Mouse (Mus musculus) hindbrain, postnatal 0 days (tissue): ENCODE data around the gene Psen2. TPM values are rescaled to one million over a fixed set of nuclear protein-coding genes. Genes with fewer than 3 reads are reported as not detected.
A peak's percentile ranks its signal among the peaks of the same experiment; 100 is the strongest.

Experiments used
- ATAC-seq: fragments of 200-750 bp; cut with Nextera tagmentation; 2 replicates; pipeline ENCODE4 v1.8.0; 2017; ENCODE audit warnings: mild to moderate bottlenecking, moderate TSS enrichment, moderate library complexity
- DNase-seq: peaks from one replicate; pipeline ENCODE4 v3.0.0-alpha.2; 2015; ENCODE audit warnings: low spot score
- H3K27ac ChIP-seq: fragments of 300-500 bp; sonication (generic); 2 replicates; pipeline ENCODE4 v1.5.1; 2014; ENCODE audit warnings: mild to moderate bottlenecking
- H3K27me3 ChIP-seq: fragments of 300-500 bp; sonication (generic); 2 replicates; pipeline ENCODE4 v1.6.1; 2014; ENCODE audit warnings: low read length, mixed read lengths; ENCODE audit not compliant: insufficient read depth
- H3K36me3 ChIP-seq: fragments of 300-500 bp; sonication (generic); 2 replicates; pipeline ENCODE4 v1.6.1; 2014; ENCODE audit warnings: low read length, mixed read lengths; ENCODE audit not compliant: insufficient read depth
- H3K4me1 ChIP-seq: fragments of 300-500 bp; sonication (generic); 2 replicates; pipeline ENCODE4 v1.6.1; 2014; ENCODE audit warnings: antibody characterized with exemption, low read length, mixed read lengths; ENCODE audit not compliant: insufficient read depth
- H3K4me2 ChIP-seq: fragments of 300-500 bp; sonication (generic); 2 replicates; pipeline ENCODE4 v1.6.1; 2014; ENCODE audit warnings: low read depth, mild to moderate bottlenecking, low read length, moderate library complexity, mixed read lengths
- H3K4me3 ChIP-seq: fragments of 300-500 bp; sonication (generic); 2 replicates; pipeline ENCODE4 v1.5.1; 2014; ENCODE audit warnings: low read length
- H3K9ac ChIP-seq: fragments of 300-500 bp; sonication (generic); replicated peaks from 2 replicates; pipeline ENCODE4 v1.6.1; 2014; ENCODE audit warnings: mild to moderate bottlenecking, low read length, moderate library complexity, mixed read lengths
- H3K9me3 ChIP-seq: fragments of 300-500 bp; sonication (generic); 2 replicates; pipeline ENCODE4 v1.6.1; 2016; ENCODE audit warnings: low read length, mixed read lengths
- CTCF ChIP-seq: IDR thresholded peaks from 2 replicates; pipeline ENCODE4 v1.5.1; 2016; ENCODE audit warnings: antibody characterized with exemption, control low read depth, low read depth
- WGBS: fragments of 180-500 bp; shearing (Covaris S2); extraction: QIAGEN DNeasy Blood & Tissue Kit; methylation state at CpG from one replicate; pipeline ENCODE4 v1.1.7; 2014; 5-methylcytosine and 5-hydroxymethylcytosine counted together
- polyA plus RNA-seq: library from polyadenylated mRNA; unstranded; fragments of >200 nt; fragmentation: Nextera tagmentation; extraction: Ambion mirVana; gene quantifications from 2 replicates; pipeline ENCODE4 v1.2.1, GENCODE M21; 2015
- total RNA-seq: library from RNA; depleted of rRNA; stranded (reverse); fragments of >200 nt; gene quantifications from 2 replicates; pipeline ENCODE4 v1.2.3, GENCODE M21; 2014

Gene Psen2
- total and polyA plus RNA-seq, 2 experiments from 2014 or later: 23.7 to 33.5 TPM

DNA sequence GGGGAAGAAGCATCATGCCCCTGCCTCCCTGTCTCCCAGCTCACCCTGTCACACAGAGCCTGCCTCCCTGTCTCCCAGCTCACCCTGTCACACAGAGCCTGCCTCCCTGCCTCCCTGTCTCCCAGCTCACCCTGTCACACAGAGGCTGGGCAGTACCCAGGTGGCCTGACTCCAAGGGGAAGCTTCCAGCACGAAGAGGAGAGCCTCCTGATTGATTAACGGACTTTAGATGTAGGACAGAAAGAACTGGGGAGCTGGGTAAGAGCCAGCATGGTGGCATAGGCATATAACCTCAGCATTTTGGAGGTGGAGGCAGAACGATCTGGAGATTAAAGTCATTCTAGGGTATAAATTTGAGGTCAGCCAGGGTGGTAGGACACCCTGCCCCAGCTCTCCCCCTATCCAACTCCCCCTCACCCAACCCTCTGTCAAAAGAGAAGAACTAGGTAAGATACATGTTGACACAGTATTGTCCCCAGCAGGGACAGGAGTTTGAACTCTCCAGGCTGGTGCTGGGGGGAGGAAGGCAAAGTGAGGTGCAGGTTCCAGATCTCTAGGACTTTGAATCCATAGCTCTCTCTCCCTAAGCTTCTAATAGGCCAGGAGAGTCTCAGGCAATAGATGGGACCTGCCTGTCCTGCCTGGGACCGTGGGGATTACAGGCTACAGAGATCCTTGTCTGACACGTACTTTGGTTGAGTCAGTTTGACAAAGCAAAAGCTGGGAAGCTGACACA lies 46.5 kb downstream of the Psen2 start:
- 61% methylated on average over 5 of the region's 5 CpGs for WGBS
- H3K36me3 ChIP-seq: no peaks in the 10 kb centered on the region
- ATAC-seq: no peak

DNA sequence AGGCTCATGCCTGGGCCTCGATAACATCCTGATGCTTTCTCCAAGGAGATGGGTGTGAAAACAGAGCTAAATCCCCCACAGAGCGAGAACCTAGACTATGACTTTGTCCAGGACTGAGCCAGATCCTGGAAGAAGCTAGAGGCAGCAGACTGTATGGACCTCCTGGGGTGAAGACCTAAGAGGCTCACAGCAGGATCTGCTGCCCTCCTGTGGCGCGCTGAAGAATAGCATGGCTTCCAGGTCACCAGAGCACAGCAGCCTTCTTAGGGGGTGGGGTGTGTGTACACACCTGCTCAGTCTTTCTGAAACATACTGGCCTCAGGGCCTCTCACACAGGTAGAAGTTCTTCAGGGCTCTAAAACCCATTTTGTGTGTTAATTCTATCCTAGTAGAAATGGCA lies 48.2 kb downstream of the Psen2 start:
- no peaks in the 10 kb centered on the region for H3K27me3 ChIP-seq
- no peak overlapping the region for H3K4me2 ChIP-seq
- no peaks in the 10 kb centered on the region for H3K4me1 ChIP-seq
- no peaks in the 10 kb centered on the region for H3K9me3 ChIP-seq
- H3K4me3 ChIP-seq: no peak overlapping the region
- no peak overlapping the region for H3K27ac ChIP-seq
- DNase-seq (peak; percentile 81), ATAC-seq (peak; percentile 70)
- H3K9ac ChIP-seq: no peak overlapping the region
- TF ChIP-seq CTCF: peak; percentile 93
- 23% methylated on average over 4 of the region's 4 CpGs for WGBS
- no peaks in the 10 kb centered on the region for H3K36me3 ChIP-seq

More for the DNA sequence above, 46.5 kb downstream of the Psen2 start:
- Histone ChIP-seq H3K4me1 (no peaks in the 10 kb centered on the region), H3K9ac (no peak overlapping the region), H3K9me3 (no peaks in the 10 kb centered on the region), H3K4me3 (no peak overlapping the region), H3K4me2 (no peak overlapping the region), H3K27me3 (no peaks in the 10 kb centered on the region), H3K27ac (no peak overlapping the region)
- no peak for DNase-seq
- TF ChIP-seq CTCF: no peak

DNA sequence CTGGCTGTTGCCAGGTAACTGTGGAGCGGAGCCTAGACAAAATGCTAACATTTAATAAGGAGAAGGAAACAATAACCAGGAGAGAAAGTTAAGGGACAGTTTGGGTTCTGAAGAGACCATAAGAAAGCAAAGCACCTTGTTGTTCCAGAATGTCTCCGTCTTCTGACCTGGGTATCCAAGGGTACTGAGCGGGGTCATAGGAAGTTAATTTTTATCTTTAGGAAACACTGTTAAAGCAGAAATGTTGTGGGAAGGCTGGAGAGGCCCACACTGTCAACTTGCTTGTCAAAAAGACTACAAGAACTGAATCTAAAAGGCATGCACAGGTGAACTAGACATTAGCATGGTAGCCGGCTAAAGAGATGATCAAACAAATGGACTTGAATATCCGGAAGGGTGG lies 50.3 kb downstream of the Psen2 start:
- H3K27ac ChIP-seq: no peak overlapping the region
- 90% methylated on average over 5 of the region's 5 CpGs for WGBS
- no peak overlapping the region for H3K9ac ChIP-seq
- H3K4me1 ChIP-seq: no peaks in the 10 kb centered on the region
- ATAC-seq (no peak), DNase-seq (no peak)
- no peak for TF ChIP-seq CTCF
- H3K4me2 ChIP-seq: no peak overlapping the region
- H3K36me3 ChIP-seq: no peaks in the 10 kb centered on the region
- no peaks in the 10 kb centered on the region for H3K27me3 ChIP-seq
- H3K4me3 ChIP-seq: no peak overlapping the region
- no peaks in the 10 kb centered on the region for H3K9me3 ChIP-seq

DNA sequence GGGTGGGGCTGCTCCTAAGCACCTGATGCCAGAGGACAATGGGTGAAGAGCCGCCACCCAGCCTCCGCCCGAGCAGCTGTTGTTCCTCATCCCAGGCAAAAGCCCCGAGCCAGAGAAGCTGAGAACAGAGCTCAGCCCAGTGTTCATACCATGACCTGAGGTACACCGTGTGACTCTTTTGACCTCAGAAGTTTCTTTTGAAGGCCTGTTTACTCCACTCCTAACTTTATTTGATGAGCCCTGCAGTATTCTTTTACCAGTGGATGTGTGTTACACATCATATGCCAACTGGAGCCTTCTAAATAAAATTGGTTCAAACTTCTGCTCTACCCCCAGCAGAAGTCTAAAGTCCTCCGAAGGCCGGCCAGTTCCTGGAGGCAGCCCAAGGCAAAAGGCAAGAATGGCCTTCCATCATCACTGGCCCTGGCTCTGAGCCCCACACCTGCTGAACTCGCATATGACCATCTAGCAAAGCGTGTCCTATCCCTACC lies 52.4 kb downstream of the Psen2 start:
- DNase-seq (no peak), ATAC-seq (no peak)
- no peak for TF ChIP-seq CTCF
- no peak overlapping the region for H3K4me2 ChIP-seq
- no peak overlapping the region for H3K4me3 ChIP-seq
- H3K36me3 ChIP-seq: no peaks in the 10 kb centered on the region
- WGBS: 85% methylated on average over 9 of the region's 9 CpGs
- H3K27me3 ChIP-seq: no peaks in the 10 kb centered on the region
- H3K27ac ChIP-seq: no peak overlapping the region
- H3K4me1 ChIP-seq: no peaks in the 10 kb centered on the region
- no peak overlapping the region for H3K9ac ChIP-seq
- no peaks in the 10 kb centered on the region for H3K9me3 ChIP-seq

DNA sequence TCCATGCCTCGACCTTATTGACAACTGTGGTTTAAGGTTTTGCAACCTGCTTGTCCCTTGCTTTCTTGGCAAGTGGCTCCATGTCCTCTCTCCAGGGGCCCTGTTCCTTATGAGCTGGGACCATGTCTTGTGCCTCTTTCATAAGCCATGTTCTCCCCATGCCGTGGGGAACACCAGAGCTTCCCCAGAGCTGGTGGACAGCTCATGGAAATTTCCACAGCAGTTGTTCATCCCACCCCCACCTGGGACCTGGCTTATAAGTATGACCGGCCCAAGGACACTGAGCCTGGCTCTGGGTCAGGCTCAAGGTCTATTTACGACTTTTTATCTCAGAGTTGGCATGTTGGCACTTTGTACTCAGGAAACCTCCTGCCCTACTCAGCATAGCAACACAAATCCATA lies 53.2 kb downstream of the Psen2 start:
- Histone ChIP-seq H3K36me3 (no peaks in the 10 kb centered on the region), H3K27me3 (no peaks in the 10 kb centered on the region), H3K9me3 (0 out of 2 replicates have a peak, but pooled peaks cover 1% of the 10 kb centered on the region), H3K9ac (no peak overlapping the region), H3K4me2 (no peak overlapping the region), H3K27ac (no peak overlapping the region), H3K4me1 (no peaks in the 10 kb centered on the region), H3K4me3 (no peak overlapping the region)
- 73% methylated on average over 4 of the region's 4 CpGs for WGBS
- DNase-seq: no peak
- ATAC-seq: no peak
- TF ChIP-seq CTCF: no peak

DNA sequence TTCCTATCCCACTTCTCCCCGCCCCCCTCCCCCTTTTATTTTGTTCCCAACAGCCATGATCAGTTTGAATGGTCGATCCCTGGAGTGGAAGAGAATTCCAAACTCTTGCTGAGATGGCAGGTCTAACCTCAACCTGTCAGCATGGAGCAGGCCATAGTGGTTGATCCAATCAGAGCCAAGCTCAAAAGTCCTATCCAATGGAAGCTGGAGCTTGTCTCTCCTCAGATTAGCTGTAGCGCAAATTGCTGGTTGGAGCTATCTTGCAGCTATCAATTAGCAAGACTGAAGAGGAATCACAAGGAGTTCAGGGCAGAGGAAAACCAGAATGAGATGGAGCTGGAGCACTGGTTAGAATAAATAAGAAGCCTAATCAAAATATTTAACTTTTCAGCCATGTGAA lies 54.9 kb downstream of the Psen2 start:
- H3K9ac ChIP-seq: no peak overlapping the region
- no peaks in the 10 kb centered on the region for H3K4me1 ChIP-seq
- no peak overlapping the region for H3K27ac ChIP-seq
- H3K36me3 ChIP-seq: no peaks in the 10 kb centered on the region
- 84% methylated on average over 3 of the region's 3 CpGs for whole genome bisulfite sequencing
- TF ChIP-seq CTCF: no peak
- H3K4me3 ChIP-seq: no peak overlapping the region
- H3K27me3 ChIP-seq: no peaks in the 10 kb centered on the region
- H3K4me2 ChIP-seq: no peak overlapping the region
- no peak for DNase-seq
- 0 out of 2 replicates have a peak, but pooled peaks cover 4% of the 10 kb centered on the region for H3K9me3 ChIP-seq
- no peak for ATAC-seq

DNA sequence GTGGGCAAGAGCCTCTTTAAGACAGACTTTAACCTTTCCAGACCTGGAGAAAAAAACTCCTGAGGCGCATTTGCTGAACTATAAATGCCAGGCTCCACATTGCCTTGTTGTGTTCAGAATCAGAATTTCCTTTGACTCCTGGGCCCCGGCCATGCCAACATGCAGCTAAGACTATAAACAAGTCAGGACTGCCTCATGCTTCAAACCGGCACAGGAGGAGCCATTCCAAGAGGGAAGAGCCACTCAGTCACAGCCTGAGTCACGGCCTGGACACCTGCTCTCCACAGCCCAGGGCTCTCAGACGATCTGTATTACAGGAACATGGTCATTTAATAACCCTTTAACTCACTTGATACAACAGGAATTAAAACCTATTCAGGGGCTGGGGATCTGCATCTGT lies 62.5 kb downstream of the Psen2 start:
- Histone ChIP-seq H3K4me1 (0 out of 2 replicates have a peak, but pooled peaks cover 4% of the 10 kb centered on the region), H3K36me3 (no peaks in the 10 kb centered on the region), H3K9me3 (0 out of 2 replicates have a peak, but pooled peaks cover 4% of the 10 kb centered on the region), H3K27ac (no peak overlapping the region), H3K27me3 (no peaks in the 10 kb centered on the region), H3K9ac (no peak overlapping the region), H3K4me3 (no peak overlapping the region), H3K4me2 (no peak overlapping the region)
- TF ChIP-seq CTCF: no peak
- WGBS: 73% methylated on average over 5 of the region's 5 CpGs
- ATAC-seq (no peak), DNase-seq (no peak)
